Mouse (Mus musculus): ENCODE measurements around the gene Col19a1.
"Not testable (repeated sequence)": the region's sequence is repeated elsewhere in the genome, so short reads cannot be mapped to it uniquely, and the experiment has no call there.

Col19a1 gene

GRCm38 (mm10) chr1:24587141-24587541, at the start of gene Col19a1:
TSS of gene Col19a1 (minus strand) at chr1:24587472.
- DNase-seq: peak; percentile 47

GRCm38 (mm10) chr1:24633553-24634132, 46.4 kb upstream of the Col19a1 start:
- DNase-seq: peak; percentile 34

GRCm38 (mm10) chr1:24612556-24612955, 25.3 kb upstream of the Col19a1 start:
- DNase-seq: not testable (repeated sequence)

- DNase-seq: no peak
These were observed 7.8 kb upstream of the Col19a1 start for GRCm38 (mm10) chr1:24595096-24595495.

GRCm38 (mm10) chr1:24586370-24587140, 717 bp downstream of the Col19a1 start:
- DNase-seq: peak; percentile 63

- no peak for DNase-seq
These were observed 14.7 kb downstream of the Col19a1 start for GRCm38 (mm10) chr1:24572602-24573001.

- DNase-seq: no peak
These were observed 23.2 kb downstream of the Col19a1 start for GRCm38 (mm10) chr1:24564113-24564512.

- DNase-seq: peak; percentile 14
These were observed 29.3 kb downstream of the Col19a1 start for GRCm38 (mm10) chr1:24558005-24558404.

- DNase-seq: no peak
These were observed 33.8 kb downstream of the Col19a1 start for GRCm38 (mm10) chr1:24553462-24553861.

- DNase-seq: no peak
These were observed 36.6 kb downstream of the Col19a1 start for GRCm38 (mm10) chr1:24550560-24551280.

GRCm38 (mm10) chr1:24550031-24550430, 37.2 kb downstream of the Col19a1 start:
- no peak for DNase-seq

GRCm38 (mm10) chr1:24549050-24549449, 38.2 kb downstream of the Col19a1 start:
- no peak for DNase-seq

- no peak for DNase-seq
These were observed 39.7 kb downstream of the Col19a1 start for GRCm38 (mm10) chr1:24547574-24547973.

GRCm38 (mm10) chr1:24539852-24540251, 47.4 kb downstream of the Col19a1 start:
- no peak for DNase-seq

GRCm38 (mm10) chr1:24527194-24527593, 60.1 kb downstream of the Col19a1 start:
- no peak for DNase-seq

GRCm38 (mm10) chr1:24517462-24517861, 69.8 kb downstream of the Col19a1 start:
- no peak for DNase-seq

- DNase-seq: no peak
These were observed 71.9 kb downstream of the Col19a1 start for GRCm38 (mm10) chr1:24515341-24515740.

- no peak for DNase-seq
These were observed 75.7 kb downstream of the Col19a1 start for GRCm38 (mm10) chr1:24511536-24511935.

GRCm38 (mm10) chr1:24495400-24495799, 91.9 kb downstream of the Col19a1 start:
- DNase-seq: no peak

- no peak for DNase-seq
These were observed 103.1 kb downstream of the Col19a1 start for GRCm38 (mm10) chr1:24484161-24484560.

- no peak for DNase-seq
These were observed 116.1 kb downstream of the Col19a1 start for GRCm38 (mm10) chr1:24471096-24471710.

GRCm38 (mm10) chr1:24470633-24471032, 116.6 kb downstream of the Col19a1 start:
- DNase-seq: no peak

- no peak for DNase-seq
These were observed 125.9 kb downstream of the Col19a1 start for GRCm38 (mm10) chr1:24461305-24461887.
